Mouse (Mus musculus) E14TG2a.4 (cell line): ENCODE measurements at regions not wholly inside any gene's neighbourhood (a gene's known extent, or its start where the extent isn't known, plus 50 kb on each side); places are given as distances from the start of the nearest gene placed in this dataset.

ENCODE experiments used
- CTCF ChIP-seq: conservative IDR thresholded peaks from 2 replicates; pipeline ENCODE4 v1.5.1; 2014; ENCODE audit warnings: low read length
- NANOG ChIP-seq: IDR thresholded peaks from 2 replicates; pipeline ENCODE4 v1.6.1; 2014; ENCODE audit warnings: borderline replicate concordance, low read length, mixed read lengths
- POU5F1 ChIP-seq: IDR thresholded peaks from 2 replicates; pipeline ENCODE4 v1.6.1; 2014; ENCODE audit warnings: low read length, borderline replicate concordance

DNA sequence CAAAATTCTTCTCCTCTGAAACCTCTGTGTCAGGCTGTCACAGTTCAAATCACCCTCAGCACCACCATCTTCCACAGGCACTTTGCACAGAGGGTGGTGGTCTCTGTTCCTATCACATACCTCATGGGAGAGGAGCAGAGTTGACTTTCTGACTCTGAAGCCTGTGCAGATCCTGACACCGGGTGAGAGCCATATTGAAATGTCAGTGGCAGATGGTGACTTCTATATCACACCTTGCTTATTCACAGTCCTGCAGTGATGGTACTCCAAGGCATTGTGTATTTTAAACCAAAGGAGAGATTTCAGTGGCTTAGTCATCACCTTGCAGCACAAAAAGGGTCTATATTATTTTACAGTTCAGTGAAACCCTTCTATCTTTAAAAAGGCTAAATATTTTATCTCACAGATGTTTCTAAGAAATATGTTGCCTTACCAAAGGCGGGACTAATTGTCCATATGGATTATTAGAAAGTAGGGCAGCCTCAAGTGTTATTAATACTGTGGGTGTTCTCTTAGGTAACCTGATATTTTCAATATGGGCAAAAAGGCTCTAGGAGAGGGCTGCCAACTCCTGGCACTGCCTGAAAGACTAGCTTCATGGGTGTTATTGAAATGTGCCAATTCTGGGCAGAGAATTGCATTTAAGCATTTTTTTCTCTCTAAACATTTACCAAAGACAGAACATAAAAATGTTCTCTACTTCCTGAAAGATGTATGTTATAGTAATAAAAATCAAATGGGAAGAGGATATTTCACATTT, 378.1 kb downstream of the Fat4 start:
- TF ChIP-seq CTCF (no peak), NANOG (no peak), POU5F1 (no peak)
